Mouse (Mus musculus) layer of hippocampus, postnatal 36 days (tissue): ENCODE results near the gene Ccdc105. TPM values are rescaled to one million over a fixed set of nuclear protein-coding genes. Genes with fewer than 3 reads are reported as not detected.
A peak's percentile ranks its signal among the peaks of the same experiment; 100 is the strongest.

ENCODE experiments used
- DNase-seq, 2 experiments: peaks; one replicate each; pipeline ENCODE4 v3.0.0; 2022
- total RNA-seq, 2 experiments: library from RNA; stranded (reverse); gene quantifications; 2 replicates each; pipeline ENCODE4 v1.2.3; 2021

Gene Ccdc105
- under 1 TPM; 0.23 to 0.60 TPM for total RNA-seq

- DNase-seq: peak; percentile 69 to 76
Measured at GRCm38 (mm10) chr10:78752452-78753191, at the start of gene Ccdc105. TSS of gene Ccdc105 (minus strand) at chr10:78753065.

GRCm38 (mm10) chr10:78801449-78801848 is 48.6 kb upstream of the Ccdc105 start:
- DNase-seq: no peak

GRCm38 (mm10) chr10:78790561-78790960 is 37.7 kb upstream of the Ccdc105 start:
- DNase-seq: no peak

GRCm38 (mm10) chr10:78787566-78788087 is 34.8 kb upstream of the Ccdc105 start:
- peak; percentile 86 to 89 for DNase-seq

- DNase-seq: peak; percentile 29 to 35
Measured at GRCm38 (mm10) chr10:78779981-78780651, 27.3 kb upstream of the Ccdc105 start, which contains the start of gene Slc1a6. TSS of gene Slc1a6 (plus strand) at chr10:78780496.

GRCm38 (mm10) chr10:78779527-78779926 is 26.7 kb upstream of the Ccdc105 start:
- no peak for DNase-seq

- DNase-seq: no peak
Measured at GRCm38 (mm10) chr10:78775830-78776229, 23.0 kb upstream of the Ccdc105 start.

- no peak for DNase-seq
Measured at GRCm38 (mm10) chr10:78765570-78765969, 12.7 kb upstream of the Ccdc105 start.

- peak; percentile 63 to 72 for DNase-seq
Measured at GRCm38 (mm10) chr10:78756021-78756420, 3.2 kb upstream of the Ccdc105 start.

GRCm38 (mm10) chr10:78748946-78749345 is 3.9 kb downstream of the Ccdc105 start:
- DNase-seq: no peak

GRCm38 (mm10) chr10:78748161-78748560 is 4.7 kb downstream of the Ccdc105 start:
- no peak for DNase-seq

- peak; percentile 26 to 35 for DNase-seq
Measured at GRCm38 (mm10) chr10:78747035-78747721, 5.7 kb downstream of the Ccdc105 start.

GRCm38 (mm10) chr10:78745453-78746232 is 7.2 kb downstream of the Ccdc105 start:
- DNase-seq: no peak

GRCm38 (mm10) chr10:78743721-78744120 is 9.1 kb downstream of the Ccdc105 start:
- no peak for DNase-seq

GRCm38 (mm10) chr10:78739821-78740220 is 13.0 kb downstream of the Ccdc105 start:
- no peak for DNase-seq

- DNase-seq: no peak
Measured at GRCm38 (mm10) chr10:78727876-78728275, 25.0 kb downstream of the Ccdc105 start.

GRCm38 (mm10) chr10:78727035-78727434 is 25.8 kb downstream of the Ccdc105 start:
- DNase-seq: no peak

- DNase-seq: no peak
Measured at GRCm38 (mm10) chr10:78723416-78723815, 29.4 kb downstream of the Ccdc105 start.

GRCm38 (mm10) chr10:78722654-78723053 is 30.2 kb downstream of the Ccdc105 start:
- peak in 1 of 2 experiments; percentile 27 for DNase-seq

- DNase-seq: no peak
Measured at GRCm38 (mm10) chr10:78722036-78722435, 30.8 kb downstream of the Ccdc105 start.

- DNase-seq: no peak
Measured at GRCm38 (mm10) chr10:78718056-78718455, 34.8 kb downstream of the Ccdc105 start, which contains the start of gene Casp14. TSS of gene Casp14 (minus strand) at chr10:78718294.

- no peak for DNase-seq
Measured at GRCm38 (mm10) chr10:78716231-78716630, 36.6 kb downstream of the Ccdc105 start.
